Mouse (Mus musculus): ENCODE results near the gene Map2k5.

The Map2k5 gene

DNA sequence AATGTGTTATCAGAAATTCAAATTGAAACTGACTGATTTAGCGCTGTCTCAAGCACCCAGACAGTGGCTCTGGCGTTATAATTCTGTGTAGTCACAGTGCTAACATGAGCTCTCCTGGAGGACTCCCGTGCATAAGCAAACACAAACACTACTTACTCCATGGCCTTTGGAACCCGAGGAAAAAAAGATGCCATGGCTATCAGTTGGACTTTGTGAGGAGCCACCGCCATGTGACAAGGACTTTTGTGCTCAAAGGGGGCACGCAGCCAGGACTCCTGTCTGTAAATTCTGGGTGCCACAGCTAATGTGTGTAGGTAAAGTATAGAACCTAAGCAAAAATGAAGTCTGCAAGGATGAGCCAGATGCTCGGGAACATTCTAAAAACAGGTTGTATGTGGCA is 192.5 kb downstream of the Map2k5 start:
- no peak for DNase-seq (ENCODE audit: low spot score)

DNA sequence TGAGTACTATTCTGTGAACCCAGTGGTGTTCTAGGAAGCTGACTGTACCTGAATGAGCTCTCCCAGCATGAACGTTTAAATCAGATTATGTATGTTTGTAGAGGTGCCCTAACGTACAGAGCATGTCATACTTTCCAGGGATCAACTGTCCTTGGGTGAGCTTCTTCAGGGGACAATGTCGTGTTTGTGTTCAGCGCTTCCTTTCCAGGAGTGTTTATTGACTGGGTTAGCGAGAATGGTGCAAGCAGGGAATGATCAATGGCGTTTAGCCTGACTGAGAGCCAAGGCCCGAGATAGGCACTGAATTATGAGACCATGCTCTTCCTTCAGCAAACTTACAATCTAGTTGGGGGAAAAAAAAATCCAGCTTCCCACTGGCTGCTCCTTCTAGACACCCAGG is 193.8 kb downstream of the Map2k5 start:
- DNase-seq (ENCODE audit: low spot score) = no peak

DNA sequence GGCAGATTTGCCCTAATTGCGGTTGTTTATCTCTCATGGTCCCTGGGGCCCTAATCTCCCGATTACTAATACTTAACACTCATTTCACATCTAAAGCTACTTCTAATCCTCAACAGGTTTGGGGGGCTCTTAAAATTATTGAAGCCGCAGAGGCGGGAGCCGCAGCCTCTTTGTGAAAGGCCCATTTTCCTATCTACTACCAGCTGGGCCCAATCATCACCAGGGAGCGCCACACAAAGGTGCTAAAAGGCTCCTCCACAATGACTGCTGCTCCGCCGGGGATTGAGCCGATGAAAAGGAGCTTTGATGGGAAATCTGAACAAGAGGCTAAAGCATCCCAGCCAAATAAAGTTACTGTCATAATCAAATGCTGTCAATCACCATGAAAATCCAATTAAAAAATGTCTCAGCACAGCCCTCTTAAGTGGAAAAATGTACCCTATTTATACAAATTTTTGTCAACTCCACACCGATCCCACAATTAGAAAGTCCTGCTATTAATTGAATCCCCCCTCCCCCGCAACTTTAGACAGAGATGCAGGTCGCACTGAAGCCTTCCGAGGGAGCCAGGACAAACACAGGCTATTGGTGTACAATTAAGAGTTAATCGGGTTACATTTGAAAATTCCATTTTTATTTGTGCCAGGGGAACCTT is 195.3 kb downstream of the Map2k5 start:
- DNase-seq (ENCODE audit: low spot score) = peak; percentile 65

DNA sequence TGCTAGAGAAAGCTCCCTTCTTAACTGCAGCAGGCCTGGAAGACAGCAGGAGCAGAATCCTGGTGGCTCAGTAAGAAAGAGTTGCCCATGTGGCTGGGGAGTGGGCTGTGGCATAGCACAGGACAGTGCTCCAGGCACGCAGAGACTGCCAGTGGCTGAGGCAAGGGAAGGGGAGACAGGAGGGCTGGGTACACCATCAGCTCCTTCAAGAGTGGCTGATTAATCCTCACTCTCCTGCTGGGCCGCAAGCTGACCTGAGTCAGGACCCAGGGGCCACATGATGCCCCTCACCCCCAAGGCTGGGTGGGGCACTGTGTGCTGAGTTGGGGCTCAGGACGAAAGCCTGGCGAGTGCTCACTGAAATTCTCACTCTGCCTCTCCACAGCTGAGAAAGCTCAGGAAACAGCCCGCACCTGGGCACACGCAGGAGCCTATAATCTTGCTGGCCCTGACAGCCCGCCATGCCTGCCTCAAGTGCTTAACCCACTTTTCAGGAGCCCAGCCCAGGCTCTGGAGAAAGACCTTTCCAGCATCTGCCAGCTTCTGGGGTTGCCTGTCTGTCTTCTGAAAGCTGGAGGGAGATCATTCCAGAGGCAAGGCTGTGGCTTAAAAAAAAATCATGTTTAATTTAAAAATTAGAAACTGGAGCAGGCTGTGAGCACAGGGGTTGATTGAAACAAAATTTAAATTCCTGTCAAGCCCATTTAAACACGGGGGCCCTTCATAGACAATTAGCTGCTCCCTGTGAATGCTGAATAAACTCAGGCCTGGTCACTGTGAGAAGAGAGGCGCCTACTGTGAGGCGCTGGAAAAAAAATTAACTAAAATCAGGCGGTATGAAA is 196.1 kb downstream of the Map2k5 start:
- DNase-seq (ENCODE audit: low spot score) = no peak

DNA sequence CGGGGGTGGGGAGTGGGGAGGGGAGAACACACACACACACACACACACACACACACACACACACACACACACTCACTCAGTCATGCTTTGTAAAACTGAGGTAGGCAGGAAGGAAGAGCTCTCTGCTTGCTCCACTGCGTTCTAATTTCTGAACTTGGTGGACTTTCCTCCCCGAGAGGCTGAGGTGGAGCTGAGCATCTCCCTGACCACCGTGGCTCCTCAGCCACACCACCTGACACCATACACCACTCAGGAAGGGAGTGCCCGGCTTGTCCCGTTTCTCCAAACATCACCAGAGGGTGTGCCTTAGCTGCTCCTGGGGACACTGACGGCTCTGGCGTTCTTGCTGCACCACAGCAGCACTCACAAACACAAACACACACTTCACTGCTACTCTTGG is 199.4 kb downstream of the Map2k5 start:
- DNase-seq (ENCODE audit: low spot score) = no peak

DNA sequence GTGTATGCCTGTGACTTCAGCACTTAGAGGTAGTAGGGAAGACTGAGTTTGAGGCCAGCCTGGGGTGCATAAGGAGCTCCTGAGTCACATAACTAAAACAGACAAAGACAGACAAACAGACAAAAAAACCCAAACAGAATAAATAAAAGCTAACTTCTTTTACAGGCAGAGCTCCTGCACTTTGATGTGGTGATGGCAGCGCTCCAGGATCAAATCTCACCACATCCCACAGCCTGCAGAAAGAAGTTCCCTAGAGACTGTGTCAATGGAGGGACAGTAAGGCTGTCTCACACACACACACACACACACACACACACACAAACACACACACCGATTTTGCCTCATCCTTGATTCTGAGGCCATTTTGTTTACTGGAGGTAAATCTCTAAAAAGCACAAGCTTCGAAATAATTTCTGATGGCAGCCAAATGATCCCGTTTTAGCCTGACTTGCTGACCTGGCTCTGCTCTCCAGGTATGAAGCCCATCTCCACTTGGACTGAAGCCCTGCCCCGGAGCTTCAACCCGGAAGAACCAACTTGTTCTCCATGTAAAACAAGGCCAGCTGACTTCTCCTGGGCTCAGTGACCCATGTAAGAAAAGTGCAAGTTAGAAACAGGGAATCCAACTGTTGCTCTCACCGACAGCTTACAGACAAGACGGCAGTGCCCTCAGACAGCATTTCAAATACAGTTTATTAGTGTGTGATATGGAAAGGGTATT is 203.5 kb downstream of the Map2k5 start:
- DNase-seq (ENCODE audit: low spot score) = no peak

DNA sequence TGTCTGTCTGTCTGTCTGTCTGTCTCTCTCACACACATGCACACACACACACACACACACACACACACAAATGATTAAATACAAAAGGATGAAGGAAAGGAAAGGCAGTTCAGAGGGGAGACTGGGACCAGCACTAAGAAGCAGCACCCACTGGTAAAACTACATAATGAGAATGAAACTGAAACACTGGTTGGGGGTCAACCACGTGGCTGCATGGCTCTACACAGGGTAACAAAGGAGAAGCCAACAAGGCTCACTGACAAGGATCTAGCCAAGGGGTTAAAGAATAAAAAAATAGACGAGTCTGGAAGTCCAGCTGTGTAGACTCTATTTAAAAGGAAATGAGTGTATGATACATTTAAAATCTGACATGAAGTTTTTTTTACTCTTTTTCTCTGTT is 205.8 kb downstream of the Map2k5 start:
- DNase-seq (ENCODE audit: low spot score) = no peak

DNA sequence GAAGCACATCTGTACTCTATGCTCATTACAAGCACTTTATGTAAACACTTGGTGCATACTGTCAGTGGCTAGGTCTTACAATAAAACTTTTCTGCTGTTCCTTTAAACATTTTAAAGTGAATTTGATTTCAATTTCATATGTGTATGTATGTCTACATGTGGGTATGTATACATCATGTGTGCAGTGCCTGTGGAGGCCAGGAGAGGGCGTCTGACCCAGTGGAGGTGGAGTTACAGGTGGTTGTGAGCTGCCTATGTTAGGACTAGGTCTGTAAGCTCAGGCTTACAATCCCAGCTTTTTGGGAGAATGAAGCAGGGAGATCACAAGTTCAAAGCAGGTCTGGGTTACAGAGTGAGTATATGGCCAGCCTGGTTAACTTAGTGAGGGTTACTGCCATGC is 208.6 kb downstream of the Map2k5 start:
- DNase-seq (ENCODE audit: low spot score) = no peak

DNA sequence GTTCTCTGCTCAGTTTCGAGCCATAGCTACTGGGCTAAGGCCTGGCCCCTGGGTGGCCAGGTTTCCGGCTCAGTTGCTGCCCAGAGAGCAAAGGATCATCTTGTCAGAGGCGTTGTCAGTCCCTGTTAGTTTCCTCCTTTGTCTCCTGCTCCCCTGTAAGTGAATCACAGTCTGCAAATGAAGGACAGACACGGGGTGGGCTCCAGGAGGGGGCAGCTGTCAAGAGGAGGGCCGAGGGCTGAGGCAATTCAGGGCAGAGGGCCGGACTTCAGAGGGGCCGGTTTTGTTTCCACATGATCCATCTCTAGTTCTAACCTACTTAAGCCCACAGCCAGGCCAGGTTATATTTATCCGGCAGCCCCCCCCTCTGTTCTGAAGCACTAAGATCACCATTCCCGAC is 212.6 kb downstream of the Map2k5 start:
- no peak for DNase-seq (ENCODE audit: low spot score)

DNA sequence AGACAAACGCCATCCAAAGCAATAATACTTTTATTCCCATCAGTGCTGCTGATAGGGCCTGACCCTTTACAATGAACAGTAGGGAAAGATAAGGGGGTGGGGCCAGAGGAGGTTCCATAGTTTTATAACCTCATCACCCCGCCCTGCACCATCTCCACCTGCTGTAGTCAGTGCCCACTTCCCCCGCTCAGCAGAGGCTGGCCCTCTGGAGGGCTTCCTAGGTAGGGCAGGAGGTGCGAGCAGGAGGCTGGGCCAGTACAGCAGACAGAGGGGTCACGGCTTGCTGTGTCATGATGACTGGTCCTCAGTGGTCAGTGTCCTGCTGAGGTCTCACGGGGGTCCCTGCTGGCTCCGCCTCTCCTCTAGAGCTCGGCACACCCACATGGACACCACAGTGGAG is 213.9 kb downstream of the Map2k5 start:
- DNase-seq (ENCODE audit: low spot score) = no peak

DNA sequence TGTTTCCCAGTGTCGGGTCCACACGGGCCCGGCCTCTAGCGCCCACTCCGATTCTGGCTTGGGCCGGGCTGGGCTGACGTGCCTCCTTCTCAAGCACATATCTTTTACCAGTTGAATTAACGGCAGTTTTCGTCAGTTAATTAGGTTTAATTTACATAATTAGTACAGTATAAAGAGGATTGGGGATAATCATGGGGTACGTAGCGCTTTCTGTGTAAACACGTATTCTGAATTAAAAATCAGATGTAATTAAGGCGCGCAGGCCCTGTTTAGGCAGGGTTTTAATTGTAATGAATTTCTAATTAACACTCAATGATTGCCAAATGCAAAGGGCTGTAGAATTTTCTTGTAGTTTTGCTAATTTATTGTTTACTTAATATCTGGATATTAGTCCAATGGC is 225.8 kb downstream of the Map2k5 start:
- no peak for DNase-seq (ENCODE audit: low spot score)

DNA sequence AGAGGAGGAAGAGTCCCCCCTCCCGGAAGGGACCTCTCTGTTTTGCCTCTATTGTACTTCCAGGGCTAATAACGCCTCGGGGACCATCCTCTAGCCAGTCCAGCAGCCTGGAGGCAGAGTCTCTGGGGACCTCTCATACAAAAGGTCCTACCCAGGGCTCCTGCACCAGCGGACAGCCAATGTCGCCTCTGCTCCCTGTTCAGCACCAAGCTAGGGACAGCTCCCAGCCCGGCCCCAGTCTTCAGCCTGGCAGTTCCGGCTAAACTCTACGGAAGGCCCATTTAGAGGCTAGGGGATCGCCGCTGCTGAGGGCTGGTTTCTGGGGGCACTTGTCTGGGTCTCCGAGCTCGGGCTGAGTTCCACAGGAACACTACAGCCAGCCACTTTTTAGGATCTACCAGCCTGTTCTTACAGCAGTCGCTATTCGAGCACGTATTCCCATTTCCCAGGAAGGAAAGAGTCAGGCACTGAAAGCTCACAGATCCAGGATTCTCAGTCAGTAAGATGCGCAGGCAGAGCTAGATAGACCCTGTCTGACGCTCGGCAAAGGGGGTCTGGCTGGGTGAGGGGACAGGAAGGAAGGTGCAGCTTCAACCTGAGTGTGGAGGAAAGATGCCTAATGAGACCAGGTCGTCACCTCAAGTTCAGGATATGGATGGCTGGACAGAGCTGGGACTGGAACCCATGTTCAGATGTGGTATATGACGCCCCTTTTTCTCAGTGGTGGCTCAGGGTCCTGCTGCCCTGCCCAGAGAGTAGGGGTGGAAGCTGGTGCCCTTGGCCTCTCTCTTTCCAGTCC is 226.4 kb downstream of the Map2k5 start:
- peak; percentile 91 for DNase-seq (ENCODE audit: low spot score)

DNA sequence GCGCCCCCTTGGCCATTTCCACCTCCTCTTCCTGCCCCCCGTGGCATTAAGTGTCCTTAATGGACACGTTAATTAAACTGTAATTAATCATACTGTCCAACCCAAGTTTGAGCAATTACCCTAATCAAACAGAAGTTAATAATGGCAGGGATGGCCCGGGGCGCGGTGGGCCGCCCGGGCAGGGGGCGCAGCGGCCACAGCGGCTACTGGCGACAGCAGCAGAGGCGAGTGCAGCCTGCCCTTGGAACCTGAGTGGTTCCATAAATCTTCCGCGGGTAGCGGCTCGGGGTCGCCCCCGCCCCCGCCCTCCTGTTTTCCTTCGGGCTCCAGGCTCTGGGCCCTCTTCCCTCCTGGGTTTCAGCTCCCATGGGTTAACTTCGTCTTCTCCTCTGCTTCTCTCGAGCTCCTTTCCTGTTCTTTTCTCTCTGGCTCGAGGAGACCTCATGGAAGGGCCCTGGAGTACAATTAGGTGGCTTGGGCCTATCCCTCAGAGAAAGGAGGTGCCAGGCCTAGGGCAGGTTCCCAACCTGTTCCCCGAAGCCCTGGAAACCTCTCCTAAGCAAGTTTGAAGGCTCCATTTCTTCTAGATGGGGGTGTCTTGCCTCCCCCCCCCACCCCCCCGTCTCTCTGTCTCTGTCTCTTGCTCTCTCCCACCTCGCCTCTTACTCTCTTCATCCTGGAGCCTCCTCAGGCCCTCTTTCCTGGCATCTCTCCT is 227.5 kb downstream of the Map2k5 start:
- no peak for DNase-seq (ENCODE audit: low spot score)

DNA sequence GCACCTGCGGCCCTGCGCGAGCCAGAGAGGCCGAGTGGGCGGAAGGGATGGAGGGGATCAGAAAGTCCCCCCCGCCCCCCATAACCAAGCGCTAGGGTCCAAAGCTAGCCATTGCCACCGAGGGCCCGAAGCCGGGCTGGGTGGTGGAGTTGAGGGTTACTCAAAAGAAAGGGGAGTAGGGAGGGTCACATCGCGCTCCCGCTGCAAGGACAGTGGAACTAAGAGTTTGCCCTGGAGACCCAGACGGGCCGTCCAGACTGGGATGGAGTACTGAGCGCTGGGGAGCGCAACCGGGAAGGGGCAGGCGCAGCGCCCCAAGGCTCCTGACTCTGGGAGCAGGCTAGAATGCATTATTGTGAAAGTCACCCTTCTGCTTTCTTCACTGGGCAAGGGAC is 228.3 kb downstream of the Map2k5 start:
- no peak for DNase-seq (ENCODE audit: low spot score)

DNA sequence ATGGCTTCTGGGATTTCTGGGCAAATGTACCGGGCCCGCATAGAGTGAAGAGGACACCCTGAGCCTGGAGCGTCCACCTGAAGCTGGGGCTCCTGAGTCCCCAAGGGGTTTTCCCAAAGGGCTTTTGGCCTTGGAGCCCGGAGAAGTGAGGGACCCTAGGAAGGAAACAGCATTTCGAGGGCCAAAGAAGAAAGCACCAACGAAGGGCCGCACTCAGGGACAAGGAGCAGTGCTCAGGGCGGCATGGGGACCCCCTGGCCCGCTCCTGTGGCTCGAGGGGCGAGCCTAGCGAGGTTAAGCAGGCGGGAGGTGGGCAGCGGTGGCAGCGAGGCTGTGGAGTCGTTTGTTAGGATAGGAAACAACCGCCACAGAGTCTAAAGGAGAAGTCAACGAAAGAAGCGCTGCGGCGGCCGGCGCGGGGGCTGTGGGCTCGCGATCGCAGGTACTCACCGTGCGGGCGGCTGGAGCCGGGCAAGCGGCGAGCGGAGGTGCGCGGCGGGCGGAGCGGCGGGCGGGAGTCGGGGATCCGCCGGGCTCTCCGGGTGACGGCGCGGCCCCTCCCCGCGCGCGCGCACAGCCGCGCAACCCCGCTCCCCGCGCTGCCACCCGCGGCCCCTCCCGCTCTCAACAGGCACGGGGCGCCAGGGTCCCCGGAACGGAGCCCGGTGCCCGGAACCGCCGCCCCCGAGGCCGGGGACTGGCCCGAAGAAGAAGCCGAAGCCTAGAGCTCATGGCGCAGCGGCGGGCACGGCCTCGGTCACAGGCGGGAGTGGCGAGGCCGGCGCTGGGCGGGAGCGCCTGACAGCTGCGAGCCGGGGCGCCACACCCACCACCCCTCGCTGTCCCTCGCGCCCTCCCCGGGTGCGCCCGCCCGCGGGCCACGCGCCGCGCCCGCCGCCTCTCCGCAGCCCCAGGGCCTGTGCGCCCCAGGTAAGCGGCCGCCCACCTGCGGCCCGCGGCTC is 229.0 kb downstream of the Map2k5 start, which contains the start of gene Skor1:
TSS of gene Skor1 (minus strand) at position 552 of the 962 bp plus-strand sequence.
- DNase-seq (ENCODE audit: low spot score) = peak; percentile 58

DNA sequence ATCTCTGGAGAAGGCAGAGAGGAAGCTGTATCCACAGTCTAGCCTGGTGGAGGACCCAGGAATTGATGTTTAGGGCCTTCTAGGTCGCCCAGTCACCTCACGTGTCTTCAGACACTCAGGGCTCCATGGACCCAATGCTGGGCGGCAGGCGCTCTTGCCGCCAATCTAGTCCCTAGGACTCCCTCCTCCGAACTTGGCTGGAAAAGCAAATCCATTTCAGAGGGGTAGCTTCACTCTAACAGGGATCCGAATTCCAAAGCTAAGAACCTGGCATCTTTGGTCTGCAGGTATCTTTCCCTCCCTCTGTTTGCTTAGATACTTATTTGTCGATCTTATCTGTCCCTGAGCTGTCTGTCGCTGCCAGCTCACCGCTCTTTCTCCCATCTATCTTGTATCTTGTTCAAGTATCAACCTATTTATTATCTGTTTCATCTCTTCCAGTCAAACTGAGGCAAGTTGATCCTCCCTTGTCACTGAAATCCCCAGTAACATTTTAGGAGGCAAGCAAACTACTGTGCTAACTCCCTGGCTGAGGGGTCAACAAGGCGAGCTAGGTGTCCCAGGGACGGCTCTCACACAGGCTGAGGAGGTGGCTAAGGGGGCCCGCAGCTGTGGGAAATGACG is 229.8 kb downstream of the Map2k5 start:
- DNase-seq (ENCODE audit: low spot score) = no peak

DNA sequence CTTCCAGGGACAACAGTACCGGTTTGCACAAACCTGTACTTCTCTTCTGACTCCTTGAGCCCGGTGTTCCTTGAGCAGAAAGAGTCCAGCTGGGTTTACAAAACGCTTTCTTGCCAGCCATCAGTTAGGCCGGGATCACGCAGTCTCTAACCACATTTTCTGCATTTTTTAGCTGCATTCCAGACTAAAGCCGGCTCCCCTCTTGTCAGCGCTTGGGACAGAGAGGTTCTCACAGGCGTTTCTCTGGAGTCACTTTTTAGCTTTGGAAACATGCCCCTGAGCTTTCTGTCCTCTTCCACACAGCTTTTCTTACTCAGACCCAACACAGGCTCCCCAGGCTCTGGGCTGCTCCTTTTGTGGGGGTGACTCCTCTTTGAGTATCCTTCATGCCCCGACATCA is 230.4 kb downstream of the Map2k5 start:
- no peak for DNase-seq (ENCODE audit: low spot score)

DNA sequence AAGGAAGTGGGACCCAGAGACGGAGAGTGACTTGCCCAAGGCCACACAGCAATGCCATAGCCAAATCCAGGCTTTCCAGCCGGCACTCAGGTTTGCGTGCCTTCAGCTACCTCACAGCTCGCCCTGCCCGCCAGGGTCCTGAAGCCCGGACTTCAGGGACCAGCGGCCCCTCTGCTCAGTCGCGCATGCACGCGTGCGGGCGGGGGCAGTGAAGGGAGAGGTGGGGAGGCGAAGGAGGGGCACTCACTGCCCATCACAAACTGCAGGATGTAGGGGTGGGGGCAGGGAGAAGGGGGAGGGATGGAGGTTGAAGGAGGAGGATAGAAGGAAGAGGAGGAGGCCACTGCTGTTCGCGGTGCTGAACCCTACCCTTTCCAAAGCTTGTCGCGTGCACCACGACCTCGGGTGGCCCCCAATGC is 230.8 kb downstream of the Map2k5 start:
- DNase-seq (ENCODE audit: low spot score) = peak; percentile 45

DNA sequence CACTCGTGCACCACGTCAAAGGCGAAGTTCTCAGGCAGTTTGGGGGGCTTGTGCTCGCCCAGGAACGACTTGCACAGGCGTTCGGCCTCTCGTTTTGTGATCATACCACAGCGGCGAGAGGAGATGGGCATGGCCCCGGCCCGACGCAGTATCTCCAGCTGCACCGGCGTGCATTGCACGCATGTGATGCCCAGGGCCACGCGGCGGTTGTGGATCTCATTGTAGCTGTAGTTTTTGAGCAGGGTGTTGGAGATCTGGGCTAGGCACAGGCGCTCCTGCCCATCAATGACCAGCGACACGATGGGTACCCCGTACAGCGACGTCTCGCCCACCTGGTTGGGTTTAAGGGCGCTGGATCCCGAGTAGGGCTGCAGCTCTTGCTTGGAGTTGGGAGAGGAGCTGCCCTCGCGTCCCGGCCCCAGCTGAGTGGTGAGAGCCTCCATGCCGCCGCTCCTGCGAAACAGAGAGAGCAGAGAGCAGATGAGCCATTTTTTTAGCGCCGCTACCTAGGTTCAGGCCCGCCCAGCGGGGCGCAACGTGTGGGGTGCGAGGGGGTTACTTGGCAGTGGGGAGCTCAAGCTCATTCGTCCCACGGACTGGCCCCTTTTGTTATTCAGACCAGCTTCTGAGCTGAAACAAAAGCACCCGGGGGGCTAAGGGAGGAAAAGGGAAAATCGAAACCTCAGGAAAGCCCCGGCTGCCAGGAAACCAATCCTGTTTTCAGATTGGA is 231.4 kb downstream of the Map2k5 start:
- DNase-seq (ENCODE audit: low spot score) = no peak

Data from embryo, embryonic 10 days (tissue).